Mouse (Mus musculus): ENCODE measurements around the gene Cplx3.

Cplx3 gene

DNA sequence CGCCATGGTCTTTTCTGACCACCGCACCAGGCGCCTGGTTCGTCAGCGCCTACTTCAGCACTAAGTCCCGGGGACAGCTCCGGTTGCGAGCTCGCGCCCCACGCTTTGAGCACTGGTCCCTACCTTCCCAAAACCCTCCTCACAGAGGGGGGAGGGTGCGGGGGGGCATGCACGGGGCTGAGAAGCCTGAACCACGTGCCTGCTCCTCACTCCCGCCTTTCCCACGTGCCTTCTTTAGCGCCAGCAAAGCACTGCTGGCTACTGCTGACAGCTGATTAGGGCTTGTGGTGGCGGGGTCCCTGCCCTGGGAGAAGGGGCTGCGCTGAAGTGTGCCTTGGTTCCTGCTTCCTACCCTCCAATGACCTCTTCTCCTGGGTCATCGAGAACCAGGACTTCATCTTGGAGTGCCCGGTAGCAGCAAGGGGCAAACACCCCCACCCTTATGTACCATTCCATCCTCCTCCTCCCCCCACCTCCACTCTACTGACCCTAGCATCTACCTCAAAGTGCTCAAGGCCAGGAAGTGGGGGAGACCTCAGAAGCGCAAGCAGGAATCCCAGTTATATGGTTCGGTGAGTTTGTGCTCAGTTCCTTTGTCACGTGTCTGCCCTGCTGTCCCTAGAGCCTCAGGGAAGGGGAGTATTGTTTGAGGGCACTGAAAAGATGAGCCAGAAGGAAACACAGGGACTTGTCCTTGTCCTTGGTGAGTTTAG, at the start of gene Cplx3:
Gene Cplx3, minus strand, starts transcription at position 143 of the 713 bp plus-strand sequence.
- peak; percentile 89 for DNase-seq

- DNase-seq = peak; percentile 96
These were observed 49.7 kb upstream of the Cplx3 start for GRCm38 (mm10) chr9:57655749-57656148.

DNA sequence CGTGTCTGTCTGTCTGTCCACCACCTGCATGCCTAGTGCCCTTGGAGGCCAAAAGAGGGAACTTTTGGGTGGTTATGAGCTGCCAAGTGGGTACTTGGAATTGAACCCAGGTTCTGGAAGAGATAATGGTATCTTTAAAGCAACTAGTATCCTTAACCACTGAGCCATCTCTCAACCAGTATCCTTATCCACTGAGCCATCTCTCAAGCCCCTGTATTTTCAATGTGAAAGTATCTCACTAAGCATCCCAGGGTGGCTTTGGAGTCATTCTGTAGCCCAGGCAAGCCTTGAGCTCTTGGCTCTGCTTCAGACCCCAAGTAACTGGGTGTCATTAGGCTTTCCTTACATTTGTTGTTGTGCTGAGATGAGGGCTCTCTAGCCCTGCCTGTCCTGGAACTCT, 48.9 kb upstream of the Cplx3 start:
- DNase-seq = no peak

DNA sequence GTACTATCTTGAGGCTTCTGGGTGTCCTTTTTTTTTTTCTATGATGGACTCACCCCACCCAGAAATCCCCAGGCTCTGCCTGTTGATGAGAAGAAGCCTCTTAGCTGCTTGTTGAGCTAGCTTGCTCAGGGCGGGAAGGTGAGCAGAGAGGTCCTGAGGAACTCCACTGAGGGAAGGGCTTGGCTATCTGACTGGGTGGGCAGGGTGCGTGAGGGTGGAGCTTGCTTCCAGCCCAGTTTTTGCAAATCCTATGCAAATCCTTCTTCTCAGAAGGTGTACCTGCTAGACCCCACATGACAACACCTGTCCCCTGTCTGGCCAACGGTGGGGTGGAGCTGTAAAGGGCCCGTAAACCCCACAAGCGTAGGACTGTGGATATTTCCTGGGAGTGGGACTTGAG, 47.2 kb upstream of the Cplx3 start, which contains the start of gene Csk:
Gene Csk, minus strand, starts transcription at position 349 of the 400 bp plus-strand sequence.
- DNase-seq = no peak

DNA sequence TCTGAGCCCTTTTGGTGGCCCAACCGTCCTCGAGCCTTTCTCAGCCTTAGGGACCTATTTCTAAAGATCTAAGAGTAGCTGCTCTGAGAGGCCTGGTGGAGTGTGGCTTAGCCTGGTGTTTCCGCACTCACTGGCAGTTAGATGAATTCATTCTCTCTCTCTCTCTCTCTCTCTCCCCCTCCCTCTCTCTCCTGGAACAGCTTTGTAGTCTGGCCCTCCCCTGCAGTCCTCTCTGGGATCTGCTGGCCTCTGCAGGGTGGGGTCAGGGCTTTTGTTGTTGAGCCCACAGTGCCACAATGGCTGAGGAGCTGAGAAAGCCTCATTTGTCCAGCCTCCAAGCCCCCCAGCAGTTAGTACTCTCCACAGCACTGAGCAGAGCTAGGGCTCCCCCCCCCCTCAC, 46.8 kb upstream of the Cplx3 start:
- DNase-seq = peak; percentile 60

DNA sequence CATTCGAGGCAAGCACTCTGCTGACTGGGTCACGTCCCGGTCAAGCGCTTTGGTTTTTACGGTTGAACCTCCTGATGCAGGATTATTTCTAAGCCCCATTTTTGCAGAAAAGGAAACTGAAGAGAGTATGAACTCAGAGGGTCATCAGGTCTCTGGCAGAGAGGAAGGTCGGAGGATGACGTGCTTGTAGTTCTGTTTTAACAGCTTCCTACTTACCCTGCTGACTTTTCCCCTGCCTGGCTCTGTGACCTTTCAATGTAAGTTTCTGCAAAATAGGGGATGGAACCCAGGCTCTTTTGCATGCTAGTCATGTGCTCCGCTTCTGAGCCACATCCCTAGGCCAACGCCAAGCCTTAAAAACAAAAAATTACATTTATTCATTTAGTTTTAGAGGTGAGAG, 46.3 kb upstream of the Cplx3 start:
- DNase-seq = no peak

GRCm38 (mm10) chr9:57650786-57651311, 44.8 kb upstream of the Cplx3 start:
- DNase-seq = peak; percentile 53

GRCm38 (mm10) chr9:57650130-57650785, 44.2 kb upstream of the Cplx3 start:
- no peak for DNase-seq

- DNase-seq = no peak
These were observed 41.4 kb upstream of the Cplx3 start for GRCm38 (mm10) chr9:57647286-57648108.

- no peak for DNase-seq
These were observed 40.5 kb upstream of the Cplx3 start for GRCm38 (mm10) chr9:57646551-57647103.

GRCm38 (mm10) chr9:57644944-57645893, 39.1 kb upstream of the Cplx3 start:
- peak; percentile 94 for DNase-seq

GRCm38 (mm10) chr9:57644442-57644943, 38.4 kb upstream of the Cplx3 start:
- DNase-seq = no peak

GRCm38 (mm10) chr9:57643856-57644180, 37.7 kb upstream of the Cplx3 start:
- no peak for DNase-seq

GRCm38 (mm10) chr9:57643169-57643855, 37.2 kb upstream of the Cplx3 start:
- no peak for DNase-seq

- DNase-seq = no peak
These were observed 35.9 kb upstream of the Cplx3 start for GRCm38 (mm10) chr9:57641775-57642550.

DNA sequence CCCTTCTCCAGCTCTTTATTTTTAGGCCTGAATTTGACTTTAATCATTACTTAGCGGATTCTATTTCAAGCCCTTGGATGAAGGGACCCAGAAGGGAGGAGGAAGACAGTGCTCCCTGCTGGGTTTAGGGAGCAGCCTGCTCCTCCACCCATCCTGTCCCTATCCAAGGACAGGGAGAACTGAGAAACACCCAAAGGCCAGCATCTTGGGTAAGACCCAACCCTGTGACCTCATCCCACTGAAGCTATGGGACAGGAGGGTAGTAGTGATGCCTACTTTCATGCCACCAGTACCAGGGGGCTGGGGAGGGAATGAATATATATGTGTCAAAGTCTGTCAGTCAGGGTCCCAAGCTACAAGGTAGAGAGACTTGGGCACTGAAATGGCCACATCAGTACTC, 34.9 kb upstream of the Cplx3 start:
- no peak for DNase-seq

DNA sequence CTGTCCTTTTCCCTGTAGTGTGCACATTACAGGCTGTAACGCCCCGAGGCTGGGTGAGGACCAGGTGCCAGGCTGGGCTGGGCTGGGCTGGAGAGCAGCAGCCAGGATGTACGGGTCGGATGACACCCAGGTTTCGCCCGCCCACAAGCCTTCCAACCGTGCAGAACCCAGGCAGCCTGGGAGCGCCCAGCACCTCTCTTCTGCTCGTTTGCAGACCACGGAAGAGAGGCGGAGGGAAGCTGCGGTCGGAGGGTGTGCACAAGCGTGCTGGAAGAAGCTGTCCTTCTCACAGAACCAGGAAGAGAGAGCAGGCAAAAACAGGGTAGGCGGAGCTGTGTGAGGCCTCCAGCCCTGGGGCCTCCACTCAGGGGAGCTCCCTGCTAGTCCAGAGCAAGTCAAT, 34.3 kb upstream of the Cplx3 start:
- no peak for DNase-seq

GRCm38 (mm10) chr9:57639661-57640328, 33.7 kb upstream of the Cplx3 start:
- DNase-seq = no peak

- DNase-seq = no peak
These were observed 32.8 kb upstream of the Cplx3 start for GRCm38 (mm10) chr9:57638651-57639459.
